Mouse (Mus musculus): ENCODE results near the gene Mbd3.

DNA sequence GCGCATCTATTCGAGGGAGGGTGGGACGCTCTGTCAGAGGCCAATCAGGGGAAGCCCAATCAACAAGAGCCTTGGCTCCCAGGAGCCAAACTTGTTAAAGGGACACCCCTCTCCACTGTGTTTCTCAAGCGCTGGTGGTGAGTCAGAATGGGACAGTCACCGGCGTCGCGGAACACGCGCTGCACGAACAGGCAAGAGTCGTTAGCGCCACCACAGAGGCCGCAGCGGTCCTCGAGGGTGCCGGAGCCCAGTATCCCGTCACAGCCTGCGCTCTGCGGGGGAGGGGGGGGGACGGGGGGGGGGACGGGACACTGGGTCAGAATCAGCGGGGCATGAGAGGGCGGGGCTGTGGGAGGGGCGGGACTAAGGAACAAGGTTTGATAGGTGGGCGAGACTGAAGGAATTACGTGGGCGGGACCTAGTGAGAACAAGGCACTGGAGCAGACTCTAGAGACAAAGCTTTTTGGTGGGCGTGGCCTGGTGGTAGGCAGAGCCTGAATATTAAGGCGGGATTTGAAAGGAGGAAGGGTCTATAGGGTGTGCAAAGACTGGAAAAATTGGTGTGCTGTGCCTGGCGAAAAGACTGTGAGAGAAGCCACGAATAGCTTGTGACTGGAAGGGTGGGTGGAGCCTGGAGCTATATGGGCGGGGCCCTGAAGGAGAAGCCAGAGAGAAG is 56.5 kb downstream of the Mbd3 start:
- TF ChIP-seq CTCF (IDR thresholded peaks at IDR 0.05; ENCODE audit: low read depth), result no peak
- TF ChIP-seq EP300 (IDR thresholded peaks at IDR 0.05; ENCODE audit: low read depth), result no peak
